Mouse (Mus musculus) intestine, postnatal 0 days (tissue): ENCODE results near the gene Syne3. TPM values are rescaled to one million over a fixed set of nuclear protein-coding genes. Genes with fewer than 3 reads are reported as not detected.

Experiments used
- ATAC-seq: fragments of 200-750 bp; cut with Nextera tagmentation; 2 replicates; pipeline ENCODE4 v1.8.0; 2017; ENCODE audit warnings: mild to moderate bottlenecking, moderate TSS enrichment, moderate library complexity
- H3K27ac ChIP-seq: fragments of 300-500 bp; sonication (generic); 2 replicates; pipeline ENCODE4 v1.5.1; 2014; ENCODE audit warnings: mild to moderate bottlenecking, low read depth, low read length, moderate library complexity
- H3K27me3 ChIP-seq: fragments of 300-500 bp; sonication (generic); replicated peaks from 2 replicates; pipeline ENCODE4 v1.6.1; 2014; ENCODE audit warnings: low read length, mixed read lengths; ENCODE audit not compliant: control insufficient read depth, insufficient read depth
- H3K36me3 ChIP-seq: fragments of 300-500 bp; sonication (generic); 2 replicates; pipeline ENCODE4 v1.6.1; 2014; ENCODE audit warnings: mild to moderate bottlenecking, moderate library complexity; ENCODE audit not compliant: control insufficient read depth, insufficient read depth
- H3K4me1 ChIP-seq: fragments of 300-500 bp; sonication (generic); replicated peaks from 2 replicates; pipeline ENCODE4 v1.6.1; 2014; ENCODE audit warnings: antibody characterized with exemption, low read length, mixed read lengths; ENCODE audit not compliant: control insufficient read depth, insufficient read depth
- H3K4me2 ChIP-seq: fragments of 300-500 bp; sonication (generic); replicated peaks from 2 replicates; pipeline ENCODE4 v1.6.1; 2014; ENCODE audit warnings: low read depth, mild to moderate bottlenecking, moderate library complexity
- H3K4me3 ChIP-seq: fragments of 300-500 bp; sonication (generic); 2 replicates; pipeline ENCODE4 v1.5.1; 2014; ENCODE audit warnings: low read depth, low read length
- H3K9ac ChIP-seq: fragments of 300-500 bp; sonication (generic); 2 replicates; pipeline ENCODE4 v1.6.1; 2014; ENCODE audit warnings: mild to moderate bottlenecking, low read depth, low read length
- H3K9me3 ChIP-seq: fragments of 300-500 bp; sonication (generic); 2 replicates; pipeline ENCODE4 v1.6.1; 2016; ENCODE audit warnings: mixed run types; ENCODE audit not compliant: control insufficient read depth
- CTCF ChIP-seq: sonication (generic); IDR thresholded peaks from 2 replicates; pipeline ENCODE4 v1.5.1; 2016; ENCODE audit warnings: low read depth, mild to moderate bottlenecking, control low read depth, antibody characterized with exemption, moderate library complexity
- WGBS: fragments of 180-500 bp; shearing (Covaris S2); extraction: QIAGEN DNeasy Blood & Tissue Kit; methylation state at CpG from one replicate; pipeline ENCODE4 v1.1.7; 2014; 5-methylcytosine and 5-hydroxymethylcytosine counted together
- polyA plus RNA-seq: library from polyadenylated mRNA; unstranded; fragments of >200 nt; fragmentation: Nextera tagmentation; extraction: Ambion mirVana; gene quantifications from 2 replicates; pipeline ENCODE4 v1.2.1, GENCODE M21; 2015

The Syne3 gene
- polyA plus RNA-seq, 1 experiment from 2014 or later, result 1.8 TPM

DNA sequence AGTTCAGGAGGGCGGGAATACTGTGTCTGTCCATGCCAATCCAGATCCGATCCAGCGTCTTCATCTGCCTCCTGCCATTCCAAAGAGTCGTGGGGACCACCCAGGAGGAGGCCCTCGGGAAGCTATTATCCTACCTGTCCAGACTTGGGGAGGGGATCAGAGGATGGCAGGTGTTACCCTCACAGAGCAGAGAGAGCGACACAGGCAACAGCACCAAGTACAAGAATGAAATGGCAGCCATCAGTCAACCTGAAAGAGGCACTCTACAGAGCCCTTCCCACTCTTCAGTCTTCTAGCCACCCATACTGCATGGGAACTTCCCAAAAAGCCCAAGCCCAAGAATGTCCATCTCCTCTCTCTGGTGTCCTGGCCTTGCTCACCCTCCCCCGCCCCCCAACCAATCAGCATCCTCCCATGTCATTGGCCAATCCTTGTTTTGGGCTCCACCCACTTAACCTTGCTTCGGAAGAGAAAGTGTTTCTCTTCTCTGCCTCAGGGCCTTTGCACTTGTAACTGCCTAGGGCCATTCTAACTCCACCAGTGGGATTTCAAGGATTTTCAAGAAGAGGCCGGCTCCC, 693 bp upstream of the Syne3 start:
- ATAC-seq, result no peak
- H3K4me2 ChIP-seq, result peak overlapping the region; percentile 73
- H3K36me3 ChIP-seq, result no peaks in the 10 kb centered on the region
- peaks cover 11% of the 10 kb centered on the region; the same call in 1 of the 2 replicates for H3K4me1 ChIP-seq
- peak overlapping the region; percentile 66 for H3K9ac ChIP-seq
- no peaks in the 10 kb centered on the region for H3K9me3 ChIP-seq
- H3K4me3 ChIP-seq, result peak overlapping the region; percentile 64
- WGBS, result 24% methylated on average over 9 of the region's 9 CpGs
- H3K27me3 ChIP-seq, result peaks cover 5% of the 10 kb centered on the region; the same call in 1 of the 2 replicates
- TF ChIP-seq CTCF, result no peak
- no peak overlapping the region for H3K27ac ChIP-seq

DNA sequence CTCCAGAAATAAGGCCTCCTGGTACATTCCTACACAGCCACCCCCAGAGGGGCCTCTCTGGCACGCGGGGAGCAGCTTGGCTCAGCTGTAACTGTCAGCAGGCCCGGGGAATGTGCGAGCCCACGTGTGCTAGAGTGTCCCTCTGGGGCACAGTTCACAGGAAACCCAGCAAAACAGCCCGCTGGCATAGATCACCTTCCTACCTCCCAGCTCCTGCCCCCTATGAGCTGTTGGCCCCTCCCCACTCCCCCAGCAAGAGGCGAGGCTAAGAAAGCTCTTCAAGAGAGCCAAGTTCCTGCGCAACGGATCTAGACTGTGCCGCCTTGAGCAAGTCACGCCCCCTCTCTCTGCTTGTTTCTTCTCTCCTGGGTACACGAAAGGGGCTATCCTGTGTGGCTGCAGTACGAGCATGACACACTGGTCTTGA, 844 bp downstream of the Syne3 start:
- ATAC-seq, result peak; percentile 72
- Histone ChIP-seq H3K9ac (peak overlapping the region; percentile 66; the same call in 1 of the 2 replicates), H3K36me3 (no peaks in the 10 kb centered on the region), H3K9me3 (no peaks in the 10 kb centered on the region), H3K27ac (peak overlapping the region; percentile 41; the same call in 1 of the 2 replicates), H3K4me1 (peaks cover 15% of the 10 kb centered on the region; the same call in 1 of the 2 replicates), H3K4me3 (peak overlapping the region; percentile 64), H3K4me2 (peak overlapping the region; percentile 73), H3K27me3 (peaks cover 5% of the 10 kb centered on the region; the same call in 1 of the 2 replicates)
- no peak for TF ChIP-seq CTCF
- 2% methylated on average over 13 of the region's 13 CpGs for WGBS

DNA sequence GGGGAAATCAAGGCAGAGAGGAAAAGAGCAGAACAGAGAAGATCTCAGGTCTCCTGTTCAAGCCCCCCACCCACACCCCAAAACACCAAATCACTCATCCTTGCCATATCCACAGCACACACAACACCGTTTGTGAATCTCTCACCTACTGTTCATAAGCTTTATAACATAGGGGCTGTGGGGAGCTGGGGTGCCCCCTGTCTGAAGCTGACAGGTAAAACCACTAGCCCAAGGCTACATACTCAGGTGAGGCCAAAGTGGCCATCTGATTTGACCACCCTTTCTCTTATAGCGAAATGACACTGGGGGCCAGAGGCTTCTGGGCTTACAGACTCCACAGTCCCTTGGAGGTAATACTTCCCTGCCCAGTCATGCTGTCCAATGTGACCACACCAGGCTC, 1.5 kb downstream of the Syne3 start:
- Histone ChIP-seq H3K4me1 (peaks cover 15% of the 10 kb centered on the region; the same call in 1 of the 2 replicates), H3K36me3 (no peaks in the 10 kb centered on the region), H3K27me3 (peaks cover 5% of the 10 kb centered on the region; the same call in 1 of the 2 replicates), H3K27ac (no peak overlapping the region), H3K9me3 (no peaks in the 10 kb centered on the region), H3K4me2 (peak overlapping the region; percentile 73), H3K4me3 (0 out of 2 replicates have a peak overlapping the region, but pooled peaks have one; percentile 64), H3K9ac (no peak overlapping the region)
- no peak for ATAC-seq
- peak; percentile 35 for TF ChIP-seq CTCF
- WGBS, result 64% methylated on average over 2 of the region's 2 CpGs

DNA sequence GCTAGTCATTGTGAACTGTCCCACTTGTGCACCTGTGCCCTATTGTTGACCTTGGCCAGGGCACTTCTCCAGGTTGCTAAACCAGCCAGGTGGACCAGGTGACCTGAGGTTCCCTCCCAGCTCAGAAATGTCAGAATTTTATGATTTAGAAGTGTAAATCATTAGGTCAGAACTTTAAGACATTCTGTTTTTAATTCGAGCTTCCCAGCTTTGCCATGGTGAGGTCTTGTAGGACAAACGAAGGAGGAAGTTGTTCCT, 4.0 kb downstream of the Syne3 start:
- Histone ChIP-seq H3K27ac (peak overlapping the region; percentile 29), H3K36me3 (no peaks in the 10 kb centered on the region), H3K4me2 (no peak overlapping the region), H3K9ac (no peak overlapping the region), H3K4me1 (peaks cover 19% of the 10 kb centered on the region; the same call in 1 of the 2 replicates), H3K27me3 (no peaks in the 10 kb centered on the region), H3K4me3 (no peak overlapping the region), H3K9me3 (no peaks in the 10 kb centered on the region)
- peak; percentile 8 for ATAC-seq
- no peak for TF ChIP-seq CTCF
- WGBS, result 24% methylated on average over 2 of the region's 2 CpGs

DNA sequence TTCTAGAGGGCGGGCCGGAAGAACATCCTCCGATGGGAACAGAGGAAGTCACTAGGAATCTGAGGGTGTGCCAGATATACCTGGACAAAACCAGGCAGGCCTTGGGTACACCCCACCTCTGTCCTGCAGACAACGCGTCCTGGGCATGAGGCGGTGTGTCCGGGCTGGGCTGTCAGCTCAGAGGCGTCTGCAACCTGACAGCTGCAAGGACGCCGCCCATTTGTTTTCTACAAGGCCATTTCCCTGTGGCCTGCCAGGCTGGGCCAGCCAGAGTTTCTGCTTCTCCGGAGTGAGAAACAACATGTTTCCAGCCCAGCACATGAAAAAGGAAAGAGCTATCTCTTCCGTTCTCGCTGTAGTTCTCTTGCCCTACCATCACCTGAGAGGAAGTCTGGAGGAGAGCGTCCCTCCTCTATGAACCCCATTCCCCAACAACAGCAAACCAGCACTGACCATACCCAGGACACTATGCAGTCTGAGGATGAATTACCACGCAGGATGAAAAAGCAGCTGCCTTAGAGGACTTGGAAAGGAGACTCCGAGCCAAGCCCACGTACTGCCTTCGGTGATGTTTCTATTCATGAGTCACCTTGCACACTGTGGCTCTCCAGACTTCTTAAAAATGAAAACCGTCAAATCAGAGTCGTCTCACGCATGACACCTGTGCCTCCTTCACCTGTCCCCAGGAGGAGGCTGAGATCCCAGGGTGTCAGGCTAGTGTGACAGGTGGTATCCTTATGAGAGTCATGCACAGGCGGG, 4.5 kb downstream of the Syne3 start:
- Histone ChIP-seq H3K36me3 (no peaks in the 10 kb centered on the region), H3K4me1 (peaks cover 19% of the 10 kb centered on the region; the same call in 1 of the 2 replicates), H3K4me2 (peak overlapping the region; percentile 21; the same call in 1 of the 2 replicates), H3K4me3 (no peak overlapping the region), H3K9ac (no peak overlapping the region), H3K9me3 (no peaks in the 10 kb centered on the region), H3K27me3 (no peaks in the 10 kb centered on the region), H3K27ac (peak overlapping the region; percentile 29)
- peak; percentile 46; the same call in 1 of the 2 replicates for ATAC-seq
- TF ChIP-seq CTCF, result no peak
- WGBS, result 52% methylated on average over 22 of the region's 22 CpGs

DNA sequence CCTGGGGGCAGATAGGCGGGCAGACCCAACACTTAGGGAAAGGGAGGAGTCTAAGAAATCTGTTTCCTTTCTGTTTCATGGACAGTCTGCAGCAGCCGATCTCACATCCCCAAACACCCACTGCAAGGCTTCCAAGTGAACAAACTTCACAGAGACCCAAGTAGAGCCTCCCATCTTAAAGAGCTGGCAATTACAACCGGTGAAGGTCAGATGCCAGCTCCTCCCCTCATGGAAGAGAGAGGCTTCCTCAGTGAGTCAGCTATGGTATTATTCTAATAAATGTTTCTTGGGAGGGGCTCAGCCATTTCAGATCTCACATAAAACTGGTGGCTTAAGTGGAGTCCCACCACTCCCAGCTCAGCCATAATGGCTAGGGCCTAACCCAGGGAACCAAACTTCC, 5.9 kb downstream of the Syne3 start:
- no peaks in the 10 kb centered on the region for H3K27me3 ChIP-seq
- ATAC-seq, result no peak
- no peak overlapping the region for H3K4me3 ChIP-seq
- no peak overlapping the region for H3K9ac ChIP-seq
- H3K4me2 ChIP-seq, result no peak overlapping the region
- WGBS, result 59% methylated on average over 3 of the region's 3 CpGs
- H3K27ac ChIP-seq, result no peak overlapping the region
- H3K9me3 ChIP-seq, result no peaks in the 10 kb centered on the region
- TF ChIP-seq CTCF, result no peak
- no peaks in the 10 kb centered on the region for H3K36me3 ChIP-seq
- peaks cover 21% of the 10 kb centered on the region; the same call in 1 of the 2 replicates for H3K4me1 ChIP-seq
